Mouse (Mus musculus): ENCODE measurements at regions not wholly inside any gene's neighbourhood (a gene's known extent, or its start where the extent isn't known, plus 50 kb on each side); places are given as distances from the start of the nearest gene placed in this dataset.

- WGBS = 45% methylated on average over 15 of the region's 15 CpGs
- Histone ChIP-seq H3K36me3 (no peaks in the 10 kb centered on the region), H3K4me1 (peaks cover 17% of the 10 kb centered on the region), H3K27me3 (ENCODE audit: insufficient read depth, poor library complexity, severe bottlenecking) (peaks cover 18% of the 10 kb centered on the region; the same call in 1 of the 2 replicates), H3K9me3 (no peaks in the 10 kb centered on the region), H3K4me3 (no peak overlapping the region), H3K27ac (no peak overlapping the region)
- DNase-seq (ENCODE audit: low spot score) = no peak
Observed at GRCm38 (mm10) chr15:36691002-36691652, 316.4 kb downstream of the Zfp706 start.

- Histone ChIP-seq H3K4me3 (no peak overlapping the region), H3K36me3 (no peaks in the 10 kb centered on the region), H3K9me3 (no peaks in the 10 kb centered on the region), H3K4me1 (peaks cover 17% of the 10 kb centered on the region), H3K27me3 (ENCODE audit: insufficient read depth, poor library complexity, severe bottlenecking) (peaks cover 18% of the 10 kb centered on the region; the same call in 1 of the 2 replicates), H3K27ac (no peak overlapping the region)
- WGBS = 79% methylated on average over 7 of the region's 7 CpGs
- DNase-seq (ENCODE audit: low spot score) = no peak
Observed at GRCm38 (mm10) chr15:36689881-36690280, 317.7 kb downstream of the Zfp706 start.

- no peak overlapping the region for H3K4me3 ChIP-seq
- H3K4me1 ChIP-seq = peaks cover 17% of the 10 kb centered on the region
- H3K36me3 ChIP-seq = no peaks in the 10 kb centered on the region
- peaks cover 18% of the 10 kb centered on the region; the same call in 1 of the 2 replicates for H3K27me3 ChIP-seq (ENCODE audit: insufficient read depth, poor library complexity, severe bottlenecking)
- DNase-seq (ENCODE audit: low spot score) = no peak
- 71% methylated on average over 3 of the region's 3 CpGs for WGBS
- H3K9me3 ChIP-seq = no peaks in the 10 kb centered on the region
- H3K27ac ChIP-seq = no peak overlapping the region
Observed at GRCm38 (mm10) chr15:36689301-36689700, 318.3 kb downstream of the Zfp706 start.

GRCm38 (mm10) chr15:36688051-36688754, 319.4 kb downstream of the Zfp706 start:
- Histone ChIP-seq H3K27ac (no peak overlapping the region), H3K4me1 (peaks cover 17% of the 10 kb centered on the region), H3K9me3 (no peaks in the 10 kb centered on the region), H3K36me3 (no peaks in the 10 kb centered on the region), H3K27me3 (ENCODE audit: insufficient read depth, poor library complexity, severe bottlenecking) (peaks cover 18% of the 10 kb centered on the region; the same call in 1 of the 2 replicates), H3K4me3 (peak overlapping the region; percentile 38)
- DNase-seq (ENCODE audit: low spot score) = no peak
- 5% methylated on average over 17 of the region's 17 CpGs for WGBS

GRCm38 (mm10) chr15:36684684-36685083, 322.9 kb downstream of the Zfp706 start:
- WGBS = 72% methylated on average over 7 of the region's 7 CpGs
- Histone ChIP-seq H3K4me1 (peaks cover 13% of the 10 kb centered on the region), H3K27me3 (ENCODE audit: insufficient read depth, poor library complexity, severe bottlenecking) (peaks cover 11% of the 10 kb centered on the region; the same call in 1 of the 2 replicates), H3K27ac (no peak overlapping the region), H3K4me3 (no peak overlapping the region), H3K9me3 (no peaks in the 10 kb centered on the region), H3K36me3 (no peaks in the 10 kb centered on the region)
- DNase-seq (ENCODE audit: low spot score) = no peak

- Histone ChIP-seq H3K9me3 (no peaks in the 10 kb centered on the region), H3K36me3 (no peaks in the 10 kb centered on the region), H3K4me1 (peaks cover 3% of the 10 kb centered on the region), H3K27me3 (ENCODE audit: insufficient read depth, poor library complexity, severe bottlenecking) (peaks cover 8% of the 10 kb centered on the region; the same call in 1 of the 2 replicates), H3K27ac (no peak overlapping the region), H3K4me3 (no peak overlapping the region)
- no peak for DNase-seq (ENCODE audit: low spot score)
- 49% methylated on average over 6 of the region's 6 CpGs for WGBS
Observed at GRCm38 (mm10) chr15:36682832-36683231, 324.7 kb downstream of the Zfp706 start.

- WGBS = 52% methylated on average over 5 of the region's 5 CpGs
- H3K4me1 ChIP-seq = no peaks in the 10 kb centered on the region
- no peaks in the 10 kb centered on the region for H3K36me3 ChIP-seq
- H3K27me3 ChIP-seq (ENCODE audit: insufficient read depth, poor library complexity, severe bottlenecking) = peaks cover 1% of the 10 kb centered on the region; the same call in 1 of the 2 replicates
- DNase-seq (ENCODE audit: low spot score) = no peak
- no peak overlapping the region for H3K4me3 ChIP-seq
- H3K27ac ChIP-seq = no peak overlapping the region
- H3K9me3 ChIP-seq = no peaks in the 10 kb centered on the region
Observed at GRCm38 (mm10) chr15:36682159-36682558, 325.4 kb downstream of the Zfp706 start.

GRCm38 (mm10) chr15:36680361-36681140, 327.0 kb downstream of the Zfp706 start:
- no peaks in the 10 kb centered on the region for H3K9me3 ChIP-seq
- no peak overlapping the region for H3K27ac ChIP-seq
- DNase-seq (ENCODE audit: low spot score) = no peak
- WGBS = 77% methylated on average over 11 of the region's 11 CpGs
- no peaks in the 10 kb centered on the region for H3K27me3 ChIP-seq (ENCODE audit: insufficient read depth, poor library complexity, severe bottlenecking)
- no peak overlapping the region for H3K4me3 ChIP-seq
- H3K4me1 ChIP-seq = no peaks in the 10 kb centered on the region
- H3K36me3 ChIP-seq = no peaks in the 10 kb centered on the region

- Histone ChIP-seq H3K4me1 (no peaks in the 10 kb centered on the region), H3K4me3 (no peak overlapping the region), H3K27ac (no peak overlapping the region), H3K9me3 (no peaks in the 10 kb centered on the region), H3K27me3 (ENCODE audit: insufficient read depth, poor library complexity, severe bottlenecking) (no peaks in the 10 kb centered on the region), H3K36me3 (no peaks in the 10 kb centered on the region)
- DNase-seq (ENCODE audit: low spot score) = no peak
- 79% methylated on average over 13 of the region's 13 CpGs for WGBS
Observed at GRCm38 (mm10) chr15:36679577-36679976, 328.0 kb downstream of the Zfp706 start.

- WGBS = 20% methylated on average over 12 of the region's 12 CpGs
- Histone ChIP-seq H3K9me3 (no peaks in the 10 kb centered on the region), H3K27me3 (ENCODE audit: insufficient read depth, poor library complexity, severe bottlenecking) (no peaks in the 10 kb centered on the region), H3K4me3 (peak overlapping the region; percentile 45), H3K4me1 (peaks cover 9% of the 10 kb centered on the region), H3K36me3 (no peaks in the 10 kb centered on the region), H3K27ac (peak overlapping the region; percentile 78)
- no peak for DNase-seq (ENCODE audit: low spot score)
Observed at GRCm38 (mm10) chr15:36669748-36670147, 337.8 kb downstream of the Zfp706 start.

- no peaks in the 10 kb centered on the region for H3K27me3 ChIP-seq (ENCODE audit: insufficient read depth, poor library complexity, severe bottlenecking)
- no peak overlapping the region for H3K4me3 ChIP-seq
- H3K36me3 ChIP-seq = no peaks in the 10 kb centered on the region
- H3K9me3 ChIP-seq = no peaks in the 10 kb centered on the region
- no peak overlapping the region for H3K27ac ChIP-seq
- peaks cover 13% of the 10 kb centered on the region for H3K4me1 ChIP-seq
- DNase-seq (ENCODE audit: low spot score) = no peak
- WGBS = 44% methylated on average over 3 of the region's 3 CpGs
Observed at GRCm38 (mm10) chr15:36666566-36666965, 341.0 kb downstream of the Zfp706 start.

GRCm38 (mm10) chr15:36664391-36664790, 343.2 kb downstream of the Zfp706 start:
- Histone ChIP-seq H3K27me3 (ENCODE audit: insufficient read depth, poor library complexity, severe bottlenecking) (no peaks in the 10 kb centered on the region), H3K4me3 (no peak overlapping the region), H3K9me3 (no peaks in the 10 kb centered on the region), H3K4me1 (peaks cover 9% of the 10 kb centered on the region), H3K36me3 (no peaks in the 10 kb centered on the region), H3K27ac (no peak overlapping the region)
- WGBS = 80% methylated on average over 6 of the region's 6 CpGs
- DNase-seq (ENCODE audit: low spot score) = no peak

- WGBS = 83% methylated on average over 7 of the region's 7 CpGs
- peaks cover 7% of the 10 kb centered on the region; the same call in 1 of the 2 replicates for H3K4me1 ChIP-seq
- H3K9me3 ChIP-seq = no peaks in the 10 kb centered on the region
- H3K36me3 ChIP-seq = no peaks in the 10 kb centered on the region
- H3K4me3 ChIP-seq = no peak overlapping the region
- DNase-seq (ENCODE audit: low spot score) = no peak
- no peak overlapping the region for H3K27ac ChIP-seq
- no peaks in the 10 kb centered on the region for H3K27me3 ChIP-seq (ENCODE audit: insufficient read depth, poor library complexity, severe bottlenecking)
Observed at GRCm38 (mm10) chr15:36660986-36661385, 346.6 kb downstream of the Zfp706 start.
